Mouse (Mus musculus) C2C12 (cell line): ENCODE measurements around the gene Eef1akmt3.

Experiments
- CTCF ChIP-seq: IDR thresholded peaks from one replicate; pipeline ENCODE4 v1.5.1; 2011; ENCODE audit not compliant: control insufficient read depth, insufficient read depth, insufficient read length
- MAX ChIP-seq: IDR thresholded peaks from one replicate; pipeline ENCODE4 v1.6.1; 2011; ENCODE audit warnings: mild to moderate bottlenecking, control low read depth
- MYOD1 ChIP-seq: IDR thresholded peaks from one replicate; pipeline ENCODE4 v1.6.1; 2011; ENCODE audit warnings: low read depth; ENCODE audit not compliant: control insufficient read depth, insufficient read length
- MYOG ChIP-seq: IDR thresholded peaks from one replicate; pipeline ENCODE4 v1.6.1; 2011; ENCODE audit not compliant: control insufficient read depth, insufficient read length; ENCODE audit errors: extremely low read depth
- USF1 ChIP-seq: IDR thresholded peaks from one replicate; pipeline ENCODE4 v1.6.1; 2011; ENCODE audit warnings: low read depth, mild to moderate bottlenecking, control low read depth, moderate library complexity

GRCm38 (mm10) chr10:126993621-126994020, 47.7 kb downstream of the Eef1akmt3 start:
- TF ChIP-seq USF1 (no peak), CTCF (no peak), MYOG (no peak), MAX (no peak), MYOD1 (no peak)
